Mouse (Mus musculus): ENCODE results near the gene Ruvbl2. TPM values are rescaled to one million over a fixed set of nuclear protein-coding genes. Genes with fewer than 3 reads are reported as not detected.

The Ruvbl2 gene
- total and polyA plus RNA-seq, 3 experiments: 253 to 277 (median 267) TPM

GRCm38 (mm10) chr7:45458748-45459563, 21.1 kb upstream of the Ruvbl2 start:
- Histone ChIP-seq H3K36me3 (replicated peaks in 1 of 2; ENCODE audit: control insufficient read depth in 1 of 2, insufficient read depth in 1 of 2, low read length in 1 of 2) (peaks cover 52 to 74% of the 10 kb centered on the region in 2 experiments), H3K9me3 (replicated peaks; ENCODE audit: low read length) (no peaks in the 10 kb centered on the region), H3K79me2 (replicated peaks; ENCODE audit: control insufficient read depth, extremely low read depth, insufficient read depth, poor library complexity, severe bottlenecking) (peaks cover 28% of the 10 kb centered on the region), H3K9ac (ENCODE audit: insufficient read depth, low read depth) (peak overlapping the region; percentile 91), H3K27me3 (replicated peaks) (no peaks in the 10 kb centered on the region), H3K4me2 (ENCODE audit: insufficient read depth, low read depth, poor library complexity, severe bottlenecking) (peak overlapping the region; percentile 86; the same call in 1 of the 2 replicates), H3K4me3 (replicated peaks in 1 of 3; ENCODE audit: low read depth in 2 of 3, low read length in 2 of 3, poor library complexity in 1 of 3) (peak overlapping the region; percentile 76 to 96 (median 77)), H3K27ac (ENCODE audit: insufficient read depth, low read depth) (peak overlapping the region; percentile 74), H3K4me1 (ENCODE audit: control insufficient read depth in 1 of 2, insufficient read depth in 2 of 2) (peaks cover 15 to 50% of the 10 kb centered on the region in 2 experiments)
- TF ChIP-seq TCF12 (IDR thresholded peaks at IDR 0.05; ENCODE audit: low read depth, low read length) (0 out of 2 replicates have a peak, but pooled peaks have one; percentile 13), MXI1 (IDR thresholded peaks at IDR 0.05; ENCODE audit: low read depth, low read length) (peak; percentile 35; the same call in 1 of the 2 replicates), UBTF (IDR thresholded peaks at IDR 0.05; ENCODE audit: low read depth, low read length) (0 out of 2 replicates have a peak, but pooled peaks have one; percentile 14), MEF2A (IDR thresholded peaks at IDR 0.05; ENCODE audit: borderline replicate concordance, low read depth, low read length) (no peak), POLR2A (IDR thresholded peaks at IDR 0.05; ENCODE audit: low read depth, low read length) (peak; percentile 77), TBP (conservative IDR thresholded peaks at IDR 0.05; ENCODE audit: low read depth, low read length) (no peak), ZMIZ1 (IDR thresholded peaks at IDR 0.05; ENCODE audit: low read depth, low read length) (peak; percentile 86; the same call in 1 of the 2 replicates), POLR2AphosphoS2 (IDR thresholded peaks at IDR 0.05; ENCODE audit: low read depth, low read length) (peak; percentile 88; the same call in 1 of the 2 replicates), SIN3A (IDR thresholded peaks at IDR 0.05; ENCODE audit: low read length) (peak; percentile 19; the same call in 1 of the 2 replicates), CHD2 (IDR thresholded peaks at IDR 0.05; ENCODE audit: low read length) (no peak), NRF1 (IDR thresholded peaks at IDR 0.05; ENCODE audit: low read depth, low read length) (peak; percentile 84)
- in situ Hi-C loops (cut with MboI; ENCODE audit: low pct_ligation_motif_present, low pct_unique_long_range_greater_than_20kb, low sequenced_read_pairs) (no loop called here), dilution Hi-C loops (cut with MboI; ENCODE audit: extremely low pct_ligation_motif_present, extremely low pct_unique_long_range_greater_than_20kb, low sequenced_read_pairs) (no loop called here)
- DNase-seq (ENCODE audit: extremely low read depth): peak; percentile 68

- in situ Hi-C loops (cut with MboI; ENCODE audit: low pct_ligation_motif_present, low pct_unique_long_range_greater_than_20kb, low sequenced_read_pairs): no loop called here
- Histone ChIP-seq H3K9ac (ENCODE audit: insufficient read depth, low read depth) (peak overlapping the region; percentile 45; the same call in 1 of the 2 replicates), H3K36me3 (replicated peaks in 1 of 2; ENCODE audit: control insufficient read depth in 1 of 2, insufficient read depth in 1 of 2, low read length in 1 of 2) (peaks cover 44 to 74% of the 10 kb centered on the region in 2 experiments), H3K27ac (ENCODE audit: insufficient read depth, low read depth) (no peak overlapping the region), H3K4me1 (ENCODE audit: control insufficient read depth in 1 of 2, insufficient read depth in 2 of 2) (peaks cover 10 to 39% of the 10 kb centered on the region in 2 experiments), H3K4me2 (ENCODE audit: insufficient read depth, low read depth, poor library complexity, severe bottlenecking) (peak overlapping the region; percentile 65), H3K4me3 (replicated peaks in 1 of 3; ENCODE audit: low read depth in 2 of 3, low read length in 2 of 3, poor library complexity in 1 of 3) (peak overlapping the region in 2 of 3 experiments; percentile 34 to 50), H3K27me3 (replicated peaks) (no peaks in the 10 kb centered on the region), H3K9me3 (replicated peaks; ENCODE audit: low read length) (no peaks in the 10 kb centered on the region), H3K79me2 (replicated peaks; ENCODE audit: control insufficient read depth, extremely low read depth, insufficient read depth, poor library complexity, severe bottlenecking) (peaks cover 19% of the 10 kb centered on the region)
- DNase-seq (ENCODE audit: extremely low read depth): no peak
- dilution Hi-C loops (cut with MboI; ENCODE audit: extremely low pct_ligation_motif_present, extremely low pct_unique_long_range_greater_than_20kb, low sequenced_read_pairs): no loop called here
- TF ChIP-seq ZMIZ1 (IDR thresholded peaks at IDR 0.05; ENCODE audit: low read depth, low read length) (no peak), MEF2A (IDR thresholded peaks at IDR 0.05; ENCODE audit: borderline replicate concordance, low read depth, low read length) (no peak), IRF4 (IDR thresholded peaks at IDR 0.05; ENCODE audit: low read depth, low read length) (peak; percentile 83), ZKSCAN1 (IDR thresholded peaks at IDR 0.05; ENCODE audit: borderline replicate concordance, low read depth, low read length) (no peak), JUN (IDR thresholded peaks at IDR 0.05; ENCODE audit: insufficient read depth, low read depth, low read length) (no peak), POLR2A (IDR thresholded peaks at IDR 0.05; ENCODE audit: low read depth, low read length) (peak; percentile 49; the same call in 1 of the 2 replicates), SIN3A (IDR thresholded peaks at IDR 0.05; ENCODE audit: low read length) (no peak), PAX5 (IDR thresholded peaks at IDR 0.05; ENCODE audit: low read length) (no peak), POLR2AphosphoS2 (IDR thresholded peaks at IDR 0.05; ENCODE audit: low read depth, low read length) (peak; percentile 96), MAX (IDR thresholded peaks at IDR 0.05; ENCODE audit: low read length) (no peak), MAZ (IDR thresholded peaks at IDR 0.05; ENCODE audit: low read depth, low read length) (no peak), KAT2A (IDR thresholded peaks at IDR 0.05; ENCODE audit: insufficient replicate concordance, low read length) (no peak), JUND (conservative IDR thresholded peaks at IDR 0.05; ENCODE audit: low read depth, low read length) (no peak), ETS1 (conservative IDR thresholded peaks at IDR 0.05; ENCODE audit: low read depth, low read length) (no peak), NELFE (IDR thresholded peaks at IDR 0.05; ENCODE audit: low read depth, low read length) (0 out of 2 replicates have a peak, but pooled peaks have one; percentile 30), HCFC1 (IDR thresholded peaks at IDR 0.05; ENCODE audit: low read depth, low read length) (no peak), MYC (IDR thresholded peaks at IDR 0.05; ENCODE audit: low read depth, low read length) (no peak), ELF1 (IDR thresholded peaks at IDR 0.05; ENCODE audit: low read depth, low read length) (no peak), EP300 (IDR thresholded peaks at IDR 0.05; ENCODE audit: low read length) (no peak), RCOR1 (conservative IDR thresholded peaks at IDR 0.05; ENCODE audit: low read depth, low read length) (no peak), USF1 (IDR thresholded peaks at IDR 0.05; ENCODE audit: low read depth, low read length) (no peak)
Observed at GRCm38 (mm10) chr7:45457204-45458060, 19.5 kb upstream of the Ruvbl2 start.

Measured in CH12.LX (cell line).